Mouse (Mus musculus): ENCODE results near the gene Rab3c. TPM values are rescaled to one million over a fixed set of nuclear protein-coding genes. Genes with fewer than 3 reads are reported as not detected.

The Rab3c gene
- polyA plus RNA-seq, 1 experiment, result 0.16 TPM

GRCm38 (mm10) chr13:110018431-110018901 is 262.3 kb downstream of the Rab3c start:
- H3K79me2 ChIP-seq (ENCODE audit: control insufficient read depth, insufficient read depth), result no peaks in the 10 kb centered on the region
- no peak overlapping the region for H3K4me3 ChIP-seq (ENCODE audit: insufficient read depth, poor library complexity, severe bottlenecking)
- TF ChIP-seq CTCF (IDR thresholded peaks at IDR 0.05; ENCODE audit: control insufficient read depth, insufficient read depth, insufficient read length) (peak; percentile 66), MAX (IDR thresholded peaks at IDR 0.05) (no peak)
- H3K36me3 ChIP-seq (ENCODE audit: control insufficient read depth, insufficient read depth), result no peaks in the 10 kb centered on the region
- no peaks in the 10 kb centered on the region for H3K79me3 ChIP-seq (ENCODE audit: low read depth)
- peaks cover 4% of the 10 kb centered on the region for H3K27me3 ChIP-seq (ENCODE audit: control insufficient read depth, insufficient read depth, insufficient read length)
- H3ac ChIP-seq (ENCODE audit: control insufficient read depth, insufficient read length, low read depth), result no peak overlapping the region

GRCm38 (mm10) chr13:110012029-110012428 is 268.8 kb downstream of the Rab3c start:
- H3K27me3 ChIP-seq (ENCODE audit: control insufficient read depth, insufficient read depth, insufficient read length), result peaks cover 4% of the 10 kb centered on the region
- no peak overlapping the region for H3K4me3 ChIP-seq (ENCODE audit: insufficient read depth, poor library complexity, severe bottlenecking)
- TF ChIP-seq USF1 (IDR thresholded peaks at IDR 0.05; ENCODE audit: low read depth) (no peak), MYOG (IDR thresholded peaks at IDR 0.05; ENCODE audit: control insufficient read depth, extremely low read depth, insufficient read length) (no peak), MYOD1 (IDR thresholded peaks at IDR 0.05; ENCODE audit: control insufficient read depth, insufficient read length, low read depth) (no peak), CEBPB (IDR thresholded peaks at IDR 0.05; ENCODE audit: low read depth) (no peak), CTCF (IDR thresholded peaks at IDR 0.05; ENCODE audit: control insufficient read depth, insufficient read depth, insufficient read length) (no peak), FOSL1 (IDR thresholded peaks at IDR 0.05; ENCODE audit: insufficient read depth, low read length, poor library complexity, severe bottlenecking) (no peak), MAX (IDR thresholded peaks at IDR 0.05) (no peak)
- no peaks in the 10 kb centered on the region for H3K79me2 ChIP-seq (ENCODE audit: control insufficient read depth, insufficient read depth)
- H3ac ChIP-seq (ENCODE audit: control insufficient read depth, insufficient read length, low read depth), result no peak overlapping the region
- no peaks in the 10 kb centered on the region for H3K79me3 ChIP-seq (ENCODE audit: low read depth)
- H3K36me3 ChIP-seq (ENCODE audit: control insufficient read depth, insufficient read depth), result no peaks in the 10 kb centered on the region

DNA sequence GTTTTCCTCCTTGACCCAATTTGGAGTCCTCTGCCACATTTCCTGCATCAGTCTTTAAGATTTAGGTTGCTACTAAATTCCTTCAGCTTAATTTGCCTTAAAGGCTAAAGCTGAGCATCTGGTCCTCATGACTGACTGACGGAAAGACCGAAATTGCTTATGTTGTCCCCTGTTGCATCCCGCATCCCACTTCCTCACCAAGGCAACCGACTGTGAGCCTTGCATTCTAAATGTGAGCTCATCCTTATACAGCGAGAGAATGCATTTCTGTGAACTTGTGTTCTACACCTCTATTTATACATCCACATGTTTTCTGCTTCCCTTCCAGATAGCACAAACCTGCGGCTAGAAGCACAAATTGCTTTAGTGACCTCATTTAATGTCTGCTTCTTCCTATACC is 269.9 kb downstream of the Rab3c start:
- H3K27me3 ChIP-seq (ENCODE audit: control insufficient read depth, insufficient read depth, insufficient read length), result peaks cover 4% of the 10 kb centered on the region

GRCm38 (mm10) chr13:110008539-110008938 is 272.3 kb downstream of the Rab3c start:
- H3K4me3 ChIP-seq (ENCODE audit: insufficient read depth, poor library complexity, severe bottlenecking), result no peak overlapping the region
- H3K79me3 ChIP-seq (ENCODE audit: low read depth), result no peaks in the 10 kb centered on the region
- H3K79me2 ChIP-seq (ENCODE audit: control insufficient read depth, insufficient read depth), result no peaks in the 10 kb centered on the region
- TF ChIP-seq FOSL1 (IDR thresholded peaks at IDR 0.05; ENCODE audit: insufficient read depth, low read length, poor library complexity, severe bottlenecking), result no peak
- no peak for TF ChIP-seq USF1 (IDR thresholded peaks at IDR 0.05; ENCODE audit: low read depth)
- TF ChIP-seq CTCF (IDR thresholded peaks at IDR 0.05; ENCODE audit: control insufficient read depth, insufficient read depth, insufficient read length), result no peak
- no peak for TF ChIP-seq MYOD1 (IDR thresholded peaks at IDR 0.05; ENCODE audit: control insufficient read depth, insufficient read length, low read depth)
- no peak for TF ChIP-seq CEBPB (IDR thresholded peaks at IDR 0.05; ENCODE audit: low read depth)
- TF ChIP-seq MAX (IDR thresholded peaks at IDR 0.05), result no peak
- TF ChIP-seq MYOG (IDR thresholded peaks at IDR 0.05; ENCODE audit: control insufficient read depth, extremely low read depth, insufficient read length), result no peak
- no peaks in the 10 kb centered on the region for H3K36me3 ChIP-seq (ENCODE audit: control insufficient read depth, insufficient read depth)
- no peak overlapping the region for H3ac ChIP-seq (ENCODE audit: control insufficient read depth, insufficient read length, low read depth)
- H3K27me3 ChIP-seq (ENCODE audit: control insufficient read depth, insufficient read depth, insufficient read length), result peaks cover 5% of the 10 kb centered on the region

More for the DNA sequence above, 269.9 kb downstream of the Rab3c start:
- no peaks in the 10 kb centered on the region for H3K36me3 ChIP-seq (ENCODE audit: control insufficient read depth, insufficient read depth)
- H3K79me2 ChIP-seq (ENCODE audit: control insufficient read depth, insufficient read depth), result no peaks in the 10 kb centered on the region
- TF ChIP-seq MYOD1 (IDR thresholded peaks at IDR 0.05; ENCODE audit: control insufficient read depth, insufficient read length, low read depth) (no peak), MAX (IDR thresholded peaks at IDR 0.05) (no peak), CTCF (IDR thresholded peaks at IDR 0.05; ENCODE audit: control insufficient read depth, insufficient read depth, insufficient read length) (no peak), MYOG (IDR thresholded peaks at IDR 0.05; ENCODE audit: control insufficient read depth, extremely low read depth, insufficient read length) (no peak), FOSL1 (IDR thresholded peaks at IDR 0.05; ENCODE audit: insufficient read depth, low read length, poor library complexity, severe bottlenecking) (no peak), CEBPB (IDR thresholded peaks at IDR 0.05; ENCODE audit: low read depth) (no peak), USF1 (IDR thresholded peaks at IDR 0.05; ENCODE audit: low read depth) (no peak)
- no peaks in the 10 kb centered on the region for H3K79me3 ChIP-seq (ENCODE audit: low read depth)
- no peak overlapping the region for H3ac ChIP-seq (ENCODE audit: control insufficient read depth, insufficient read length, low read depth)
- H3K4me3 ChIP-seq (ENCODE audit: insufficient read depth, poor library complexity, severe bottlenecking), result no peak overlapping the region

DNA sequence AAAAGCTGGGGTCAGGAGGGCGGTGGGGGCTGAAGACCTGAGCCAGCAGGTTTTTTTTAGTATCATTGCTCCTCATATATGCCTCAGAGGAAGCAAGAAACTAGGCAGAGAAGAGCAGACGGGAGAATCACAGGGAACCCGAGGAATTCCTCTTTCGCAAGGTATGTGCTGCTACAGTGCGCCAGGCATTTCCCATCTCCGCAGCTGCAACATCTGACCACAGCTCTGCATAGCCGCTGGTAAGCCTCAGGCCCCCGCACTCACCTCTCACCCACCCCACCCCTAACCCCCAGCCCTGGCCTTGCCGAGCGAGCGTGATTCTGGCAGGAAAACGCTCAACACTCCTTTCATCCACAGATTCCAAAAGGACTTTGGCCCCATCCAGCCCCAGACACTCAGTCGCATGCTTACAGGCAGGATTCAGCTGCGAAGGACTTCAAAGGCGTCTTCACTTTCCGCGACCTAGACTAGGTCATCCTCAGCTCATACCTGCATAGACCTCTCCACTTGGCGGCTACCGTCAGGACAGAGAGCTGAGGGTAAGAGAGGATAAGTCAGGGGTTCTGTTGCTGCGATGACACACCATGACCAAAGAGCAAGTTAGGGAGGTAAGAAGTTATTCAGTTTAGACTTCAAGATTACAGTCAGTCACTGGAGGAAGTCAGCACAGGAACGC is 274.6 kb downstream of the Rab3c start:
- no peaks in the 10 kb centered on the region for H3K79me3 ChIP-seq (ENCODE audit: low read depth)
- no peak overlapping the region for H3K4me3 ChIP-seq (ENCODE audit: insufficient read depth, poor library complexity, severe bottlenecking)
- H3K36me3 ChIP-seq (ENCODE audit: control insufficient read depth, insufficient read depth), result no peaks in the 10 kb centered on the region
- no peaks in the 10 kb centered on the region for H3K79me2 ChIP-seq (ENCODE audit: control insufficient read depth, insufficient read depth)
- peaks cover 5% of the 10 kb centered on the region for H3K27me3 ChIP-seq (ENCODE audit: control insufficient read depth, insufficient read depth, insufficient read length)
- no peak overlapping the region for H3ac ChIP-seq (ENCODE audit: control insufficient read depth, insufficient read length, low read depth)
- TF ChIP-seq MYOD1 (IDR thresholded peaks at IDR 0.05; ENCODE audit: control insufficient read depth, insufficient read length, low read depth) (no peak), CTCF (IDR thresholded peaks at IDR 0.05; ENCODE audit: control insufficient read depth, insufficient read depth, insufficient read length) (no peak), FOSL1 (IDR thresholded peaks at IDR 0.05; ENCODE audit: insufficient read depth, low read length, poor library complexity, severe bottlenecking) (no peak), USF1 (IDR thresholded peaks at IDR 0.05; ENCODE audit: low read depth) (no peak), MYOG (IDR thresholded peaks at IDR 0.05; ENCODE audit: control insufficient read depth, extremely low read depth, insufficient read length) (no peak), CEBPB (IDR thresholded peaks at IDR 0.05; ENCODE audit: low read depth) (no peak), MAX (IDR thresholded peaks at IDR 0.05) (no peak)

Other genes with a start within 250 kb of the Rab3c start
- not detected for gene Gapt, start 76.2 kb upstream of the Rab3c start, polyA plus RNA-seq (2012; fragmentation: generic; extraction: Trizol)
- 48.8 TPM for gene Plk2, start 114.0 kb upstream of the Rab3c start, polyA plus RNA-seq (2012; fragmentation: generic; extraction: Trizol)